Mouse (Mus musculus) lung, postnatal 0 days (tissue): ENCODE results near the gene Gmcl1.

Source experiments
- CTCF ChIP-seq: IDR thresholded peaks from 2 replicates; pipeline ENCODE4 v1.5.1; 2016; ENCODE audit warnings: antibody characterized with exemption, mild to moderate bottlenecking
- EP300 ChIP-seq: IDR thresholded peaks from 2 replicates; pipeline ENCODE4 v1.6.1; 2016; ENCODE audit warnings: antibody characterized with exemption, mild to moderate bottlenecking, control low read depth

GRCm38 (mm10) chr6:86665076-86665475 lies 68.1 kb downstream of the Gmcl1 start:
- TF ChIP-seq CTCF, result no peak
- no peak for TF ChIP-seq EP300
